Mouse (Mus musculus): Measurements from ENCODE around the gene Syt2. TPM values are rescaled to one million over a fixed set of nuclear protein-coding genes. Genes with fewer than 3 reads are reported as not detected.

Gene Syt2
- polyA plus RNA-seq (2016; fragmentation: Nextera tagmentation; extraction: Ambion mirVana): 0.95 and 1.2 TPM in 2 replicates

- H3K4me1 ChIP-seq: peaks cover 24% of the 10 kb centered on the region
- H3K27ac ChIP-seq: no peak within 1 kb of the TSS
- no peaks in the 10 kb centered on the region for H3K9me3 ChIP-seq
- WGBS: 0% methylated on average over 57 of the region's 63 CpGs
- peaks cover 95% of the 10 kb centered on the region for H3K27me3 ChIP-seq
- peak within 1 kb of the TSS; percentile 47 for H3K4me3 ChIP-seq (replicated peaks)
- peak; percentile 82 for ATAC-seq (ENCODE audit: low FRiP score)
- peak within 1 kb of the TSS; percentile 72 for H3K4me2 ChIP-seq
- no peaks in the 10 kb centered on the region for H3K36me3 ChIP-seq (replicated peaks)
- H3K9ac ChIP-seq: peak within 1 kb of the TSS; percentile 41
Measured at GRCm38 (mm10) chr1:134646261-134646962, at the start of gene Syt2. Gene Syt2 (plus strand): TSS chr1:134646677.

GRCm38 (mm10) chr1:134597339-134598054 lies 49.0 kb upstream of the Syt2 start:
- no peaks in the 10 kb centered on the region for H3K9me3 ChIP-seq
- H3K4me1 ChIP-seq: no peaks in the 10 kb centered on the region
- no peak overlapping the region for H3K4me3 ChIP-seq (replicated peaks)
- H3K9ac ChIP-seq: no peak overlapping the region
- peaks cover 81% of the 10 kb centered on the region for H3K36me3 ChIP-seq (replicated peaks)
- 92% methylated on average over 9 of the region's 9 CpGs for WGBS
- ATAC-seq (ENCODE audit: low FRiP score): no peak
- no peak overlapping the region for H3K4me2 ChIP-seq
- no peak overlapping the region for H3K27ac ChIP-seq
- no peaks in the 10 kb centered on the region for H3K27me3 ChIP-seq

GRCm38 (mm10) chr1:134604086-134604485 lies 42.4 kb upstream of the Syt2 start:
- no peaks in the 10 kb centered on the region for H3K27me3 ChIP-seq
- whole genome bisulfite sequencing: 97% methylated on average over 2 of the region's 2 CpGs
- no peak overlapping the region for H3K9ac ChIP-seq
- peaks cover 84% of the 10 kb centered on the region for H3K36me3 ChIP-seq (replicated peaks)
- no peaks in the 10 kb centered on the region for H3K4me1 ChIP-seq
- no peak overlapping the region for H3K27ac ChIP-seq
- ATAC-seq (ENCODE audit: low FRiP score): no peak
- no peak overlapping the region for H3K4me2 ChIP-seq
- no peaks in the 10 kb centered on the region for H3K9me3 ChIP-seq
- H3K4me3 ChIP-seq (replicated peaks): no peak overlapping the region

GRCm38 (mm10) chr1:134605670-134606069 lies 40.8 kb upstream of the Syt2 start:
- no peak overlapping the region for H3K27ac ChIP-seq
- no peak overlapping the region for H3K9ac ChIP-seq
- no peak overlapping the region for H3K4me3 ChIP-seq (replicated peaks)
- H3K27me3 ChIP-seq: no peaks in the 10 kb centered on the region
- H3K4me1 ChIP-seq: no peaks in the 10 kb centered on the region
- peaks cover 80% of the 10 kb centered on the region for H3K36me3 ChIP-seq (replicated peaks)
- H3K9me3 ChIP-seq: no peaks in the 10 kb centered on the region
- no peak for ATAC-seq (ENCODE audit: low FRiP score)
- no peak overlapping the region for H3K4me2 ChIP-seq
- WGBS: 90% methylated on average over 8 of the region's 8 CpGs

- H3K4me1 ChIP-seq: no peaks in the 10 kb centered on the region
- no peak overlapping the region for H3K4me3 ChIP-seq (replicated peaks)
- H3K9me3 ChIP-seq: no peaks in the 10 kb centered on the region
- H3K9ac ChIP-seq: no peak overlapping the region
- no peak overlapping the region for H3K4me2 ChIP-seq
- H3K27me3 ChIP-seq: no peaks in the 10 kb centered on the region
- H3K27ac ChIP-seq: no peak overlapping the region
- 97% methylated on average over 2 of the region's 2 CpGs for whole genome bisulfite sequencing
- peaks cover 80% of the 10 kb centered on the region for H3K36me3 ChIP-seq (replicated peaks)
- ATAC-seq (ENCODE audit: low FRiP score): no peak
Measured at GRCm38 (mm10) chr1:134606381-134606780, 40.1 kb upstream of the Syt2 start.

- Histone ChIP-seq H3K9me3 (no peaks in the 10 kb centered on the region), H3K27ac (no peak overlapping the region), H3K9ac (no peak overlapping the region), H3K36me3 (replicated peaks) (peaks cover 77% of the 10 kb centered on the region), H3K4me3 (replicated peaks) (no peak overlapping the region), H3K4me1 (no peaks in the 10 kb centered on the region), H3K4me2 (no peak overlapping the region), H3K27me3 (no peaks in the 10 kb centered on the region)
- ATAC-seq (ENCODE audit: low FRiP score): no peak
- WGBS: 90% methylated on average over 1 of the region's 1 CpGs
Measured at GRCm38 (mm10) chr1:134607279-134607678, 39.2 kb upstream of the Syt2 start.

GRCm38 (mm10) chr1:134609172-134609571 lies 37.3 kb upstream of the Syt2 start:
- H3K4me2 ChIP-seq: no peak overlapping the region
- H3K9me3 ChIP-seq: no peaks in the 10 kb centered on the region
- no peak overlapping the region for H3K27ac ChIP-seq
- H3K4me1 ChIP-seq: no peaks in the 10 kb centered on the region
- H3K9ac ChIP-seq: no peak overlapping the region
- no peak for ATAC-seq (ENCODE audit: low FRiP score)
- WGBS: 40% methylated on average over 4 of the region's 4 CpGs
- H3K4me3 ChIP-seq (replicated peaks): no peak overlapping the region
- peaks cover 78% of the 10 kb centered on the region for H3K36me3 ChIP-seq (replicated peaks)
- no peaks in the 10 kb centered on the region for H3K27me3 ChIP-seq

- no peak overlapping the region for H3K4me3 ChIP-seq (replicated peaks)
- H3K36me3 ChIP-seq (replicated peaks): peaks cover 70% of the 10 kb centered on the region
- H3K9ac ChIP-seq: no peak overlapping the region
- no peaks in the 10 kb centered on the region for H3K9me3 ChIP-seq
- no peak for ATAC-seq (ENCODE audit: low FRiP score)
- no peaks in the 10 kb centered on the region for H3K4me1 ChIP-seq
- H3K4me2 ChIP-seq: no peak overlapping the region
- 95% methylated on average over 5 of the region's 5 CpGs for WGBS
- H3K27me3 ChIP-seq: no peaks in the 10 kb centered on the region
- no peak overlapping the region for H3K27ac ChIP-seq
Measured at GRCm38 (mm10) chr1:134614554-134614953, 31.9 kb upstream of the Syt2 start.

GRCm38 (mm10) chr1:134614988-134615387 lies 31.5 kb upstream of the Syt2 start:
- H3K4me2 ChIP-seq: no peak overlapping the region
- no peak overlapping the region for H3K27ac ChIP-seq
- WGBS: 91% methylated on average over 2 of the region's 2 CpGs
- H3K36me3 ChIP-seq (replicated peaks): peaks cover 75% of the 10 kb centered on the region
- no peaks in the 10 kb centered on the region for H3K4me1 ChIP-seq
- H3K4me3 ChIP-seq (replicated peaks): no peak overlapping the region
- H3K9ac ChIP-seq: no peak overlapping the region
- H3K9me3 ChIP-seq: no peaks in the 10 kb centered on the region
- no peak for ATAC-seq (ENCODE audit: low FRiP score)
- no peaks in the 10 kb centered on the region for H3K27me3 ChIP-seq

- Histone ChIP-seq H3K27me3 (no peaks in the 10 kb centered on the region), H3K4me3 (replicated peaks) (no peak overlapping the region), H3K9me3 (no peaks in the 10 kb centered on the region), H3K4me1 (no peaks in the 10 kb centered on the region), H3K36me3 (replicated peaks) (peaks cover 82% of the 10 kb centered on the region), H3K9ac (no peak overlapping the region), H3K4me2 (no peak overlapping the region), H3K27ac (no peak overlapping the region)
- ATAC-seq (ENCODE audit: low FRiP score): no peak
- WGBS: 89% methylated on average over 9 of the region's 9 CpGs
Measured at GRCm38 (mm10) chr1:134617656-134618055, 28.8 kb upstream of the Syt2 start.

- H3K9ac ChIP-seq: no peak overlapping the region
- no peak overlapping the region for H3K4me2 ChIP-seq
- no peaks in the 10 kb centered on the region for H3K27me3 ChIP-seq
- peaks cover 94% of the 10 kb centered on the region for H3K36me3 ChIP-seq (replicated peaks)
- no peak overlapping the region for H3K4me3 ChIP-seq (replicated peaks)
- H3K4me1 ChIP-seq: no peaks in the 10 kb centered on the region
- 91% methylated on average over 4 of the region's 4 CpGs for WGBS
- no peak for ATAC-seq (ENCODE audit: low FRiP score)
- H3K9me3 ChIP-seq: no peaks in the 10 kb centered on the region
- no peak overlapping the region for H3K27ac ChIP-seq
Measured at GRCm38 (mm10) chr1:134625325-134625724, 21.2 kb upstream of the Syt2 start.

GRCm38 (mm10) chr1:134629455-134629854 lies 17.0 kb upstream of the Syt2 start:
- no peak overlapping the region for H3K9ac ChIP-seq
- no peak for ATAC-seq (ENCODE audit: low FRiP score)
- H3K9me3 ChIP-seq: no peaks in the 10 kb centered on the region
- H3K4me1 ChIP-seq: no peaks in the 10 kb centered on the region
- H3K4me3 ChIP-seq (replicated peaks): no peak overlapping the region
- H3K27me3 ChIP-seq: no peaks in the 10 kb centered on the region
- no peak overlapping the region for H3K27ac ChIP-seq
- WGBS: 95% methylated on average over 10 of the region's 10 CpGs
- peaks cover 96% of the 10 kb centered on the region for H3K36me3 ChIP-seq (replicated peaks)
- no peak overlapping the region for H3K4me2 ChIP-seq

GRCm38 (mm10) chr1:134634296-134634695 lies 12.2 kb upstream of the Syt2 start:
- Histone ChIP-seq H3K27me3 (no peaks in the 10 kb centered on the region), H3K9ac (no peak overlapping the region), H3K4me2 (no peak overlapping the region), H3K4me3 (replicated peaks) (no peak overlapping the region), H3K9me3 (no peaks in the 10 kb centered on the region), H3K36me3 (replicated peaks) (peaks cover 57% of the 10 kb centered on the region), H3K4me1 (0 out of 2 replicates have a peak, but pooled peaks cover 3% of the 10 kb centered on the region), H3K27ac (no peak overlapping the region)
- no peak for ATAC-seq (ENCODE audit: low FRiP score)
- 75% methylated on average over 7 of the region's 7 CpGs for WGBS

All from forebrain, embryonic 12.5 days (tissue).